9 mouse cellular contexts compared by ENCODE assay signal in the genomic region with DNA sequence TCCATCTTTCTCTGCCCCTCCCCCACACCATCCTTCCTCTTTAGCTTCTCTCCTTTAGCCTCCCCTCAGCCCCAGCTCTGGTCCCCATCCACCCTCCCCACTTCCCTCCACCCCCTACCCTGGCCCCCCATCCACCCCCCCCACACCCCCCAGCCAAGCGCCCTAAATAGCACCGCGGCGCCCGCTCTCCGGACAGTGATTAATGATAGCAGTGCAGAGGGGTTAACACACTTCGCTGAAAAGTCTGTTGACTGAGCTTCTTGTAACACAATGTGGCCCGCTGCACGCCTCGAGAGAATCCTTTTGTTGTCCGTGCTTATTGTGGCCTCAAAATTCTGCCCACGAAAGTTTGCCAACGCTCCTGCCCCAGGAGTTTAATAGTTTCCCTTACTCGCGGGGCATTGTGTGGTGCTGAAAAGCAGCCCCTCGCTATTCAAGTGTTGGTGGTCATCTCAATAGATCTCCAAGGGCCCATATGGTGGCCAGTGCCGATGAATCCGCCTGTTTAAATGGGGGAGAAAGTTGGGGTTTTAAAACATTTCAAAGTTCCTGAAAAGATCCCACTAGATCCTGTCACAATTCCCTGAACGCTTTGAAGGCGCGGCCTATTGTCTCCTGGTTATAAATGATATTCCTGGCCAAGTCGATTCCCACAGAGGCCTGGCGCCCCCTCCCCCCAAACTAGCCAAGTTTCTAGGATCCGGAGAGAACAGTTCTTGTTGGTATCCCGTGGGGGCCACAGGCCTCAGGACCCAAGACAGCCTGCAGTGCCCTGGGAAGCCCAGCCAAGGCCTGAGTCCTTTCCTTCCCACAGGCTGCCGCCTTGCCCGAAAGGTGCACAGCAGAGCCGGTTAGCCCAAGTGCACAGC. TPM values are rescaled to one million over a fixed set of nuclear protein-coding genes. Genes with fewer than 3 reads are reported as not detected.
DNase-seq lines count a peak whose midpoint lies in the region; ATAC-seq lines count a peak whose summit lies in the region.
"Had no signal": no experiment of that assay in that cellular context is flagged by ENCODE, and none has a peak within 500 bp of the region (broad histone marks: within the 10 kb centered on the region; RNA-seq: fewer than 3 reads in every experiment).

No protein-coding gene starts in this region.

- no peaks in the 10 kb centered on the region for H3K36me3 ChIP-seq in forebrain, embryonic 16.5 days (ENCODE audit: control insufficient read depth, insufficient read depth)
- H3K36me3 ChIP-seq in midbrain, embryonic 14.5 days (ENCODE audit: control insufficient read depth, insufficient read depth, low read length), result no peaks in the 10 kb centered on the region

- H3K4me3 ChIP-seq in forebrain, embryonic 16.5 days (replicated peaks; ENCODE audit: low read length), result peak overlapping the region; percentile 31
- H3K4me3 ChIP-seq in midbrain, embryonic 14.5 days (replicated peaks; ENCODE audit: low read depth, low read length), result no peak overlapping the region

- 2% methylated on average over 28 of the region's 28 CpGs for whole genome bisulfite sequencing in forebrain, embryonic 16.5 days
- WGBS in midbrain, embryonic 14.5 days, result 1% methylated on average over 28 of the region's 28 CpGs

- H3K4me1 ChIP-seq in forebrain, embryonic 16.5 days (replicated peaks; ENCODE audit: control insufficient read depth, insufficient read depth, low read length), result peaks cover 54% of the 10 kb centered on the region
- H3K4me1 ChIP-seq in midbrain, embryonic 14.5 days (ENCODE audit: control insufficient read depth, insufficient read depth, low read length), result 0 out of 2 replicates have a peak, but pooled peaks cover 5% of the 10 kb centered on the region

- peaks cover 17% of the 10 kb centered on the region for H3K27me3 ChIP-seq in forebrain, embryonic 16.5 days (replicated peaks; ENCODE audit: control insufficient read depth, insufficient read depth, low read length)
- H3K27me3 ChIP-seq in midbrain, embryonic 14.5 days (ENCODE audit: control insufficient read depth, insufficient read depth, low read length), result peaks cover 86% of the 10 kb centered on the region

- no peak overlapping the region for H3K9ac ChIP-seq in forebrain, embryonic 16.5 days (replicated peaks; ENCODE audit: low read depth, low read length)
- H3K9ac ChIP-seq in midbrain, embryonic 14.5 days (replicated peaks; ENCODE audit: low read length), result no peak overlapping the region

- no peaks in the 10 kb centered on the region for H3K9me3 ChIP-seq in forebrain, embryonic 16.5 days (ENCODE audit: control insufficient read depth, low read length)
- no peaks in the 10 kb centered on the region for H3K9me3 ChIP-seq in midbrain, embryonic 14.5 days (ENCODE audit: control insufficient read depth, low read length)

- peak overlapping the region; percentile 71 for H3K27ac ChIP-seq in forebrain, embryonic 16.5 days (ENCODE audit: low read length)
- 0 out of 2 replicates have a peak overlapping the region, but pooled peaks have one; percentile 15 for H3K27ac ChIP-seq in midbrain, embryonic 14.5 days (replicated peaks; ENCODE audit: low read depth, low read length)

- peak; percentile 18; the same call in 1 of the 2 replicates for ATAC-seq in forebrain, embryonic 16.5 days
- 0 out of 2 replicates have a peak, but pooled peaks have one; percentile 26 for ATAC-seq in midbrain, embryonic 14.5 days (ENCODE audit: low FRiP score, low TSS enrichment)
- no peak for ATAC-seq in megakaryocyte, adult 5-6 weeks (ENCODE audit: poor library complexity, severe bottlenecking)
- no peak for ATAC-seq in CD4-positive, CD25-positive, alpha-beta regulatory T cell, adult 4 months
- no peak for ATAC-seq in frontal cortex, adult (ENCODE audit: low TSS enrichment)

- H3K4me2 ChIP-seq in forebrain, embryonic 16.5 days (ENCODE audit: low read length), result peak overlapping the region; percentile 62
- peak overlapping the region; percentile 35 for H3K4me2 ChIP-seq in midbrain, embryonic 14.5 days (ENCODE audit: low read length)

- DNase-seq in heart, adult 11 months, result peak; percentile 82
- DNase-seq in heart, adult 9 months (ENCODE audit: low spot score in 2 of 2), result no peak
- DNase-seq in cerebellum, postnatal 14 days, result peak; percentile 79 to 80
- peak; percentile 50 for DNase-seq in midbrain, embryonic 14.5 days
- DNase-seq: layer of hippocampus, postnatal 36 days had no signal

RNA-seq across cellular contexts. Expression of a gene that starts 21.3 kb away (rescaled TPM):
- polyA plus RNA-seq in forebrain, embryonic 16.5 days (2015; fragmentation: Nextera tagmentation; extraction: Ambion mirVana), result 39.9 and 42.2 TPM in 2 replicates
- polyA plus RNA-seq in midbrain, embryonic 14.5 days (2014; fragmentation: Nextera tagmentation; extraction: Ambion mirVana), result 20.7 and 22.9 TPM in 2 replicates
- not detected in 2 replicates for total RNA-seq in megakaryocyte, adult 5-6 weeks (2015)
- not detected in 2 replicates for total RNA-seq in megakaryocyte, adult 5-6 weeks (2017)
- polyA plus RNA-seq in CD4-positive, CD25-positive, alpha-beta regulatory T cell, adult 4 months (2017; shearing (Covaris generic)), result 1 to 10 TPM in 1 of 2 experiments, not detected in 1; 1.3 TPM

Comparison
In these comparisons a context has a peak if more than half of its experiments do, and no peak if none do; other contexts are left out.
1. DNase-seq: peak in heart, adult 11 months (single experiment), cerebellum, postnatal 14 days (2 of 2) and midbrain, embryonic 14.5 days (single experiment); none in heart, adult 9 months (0 of 2).
2. ATAC-seq: peak in forebrain, embryonic 16.5 days (single experiment) and midbrain, embryonic 14.5 days (single experiment); none in megakaryocyte, adult 5-6 weeks (single experiment), CD4-positive, CD25-positive, alpha-beta regulatory T cell, adult 4 months (single experiment) and frontal cortex, adult (single experiment).